26 mouse cellular contexts compared by ENCODE assay signal in the genomic region with DNA sequence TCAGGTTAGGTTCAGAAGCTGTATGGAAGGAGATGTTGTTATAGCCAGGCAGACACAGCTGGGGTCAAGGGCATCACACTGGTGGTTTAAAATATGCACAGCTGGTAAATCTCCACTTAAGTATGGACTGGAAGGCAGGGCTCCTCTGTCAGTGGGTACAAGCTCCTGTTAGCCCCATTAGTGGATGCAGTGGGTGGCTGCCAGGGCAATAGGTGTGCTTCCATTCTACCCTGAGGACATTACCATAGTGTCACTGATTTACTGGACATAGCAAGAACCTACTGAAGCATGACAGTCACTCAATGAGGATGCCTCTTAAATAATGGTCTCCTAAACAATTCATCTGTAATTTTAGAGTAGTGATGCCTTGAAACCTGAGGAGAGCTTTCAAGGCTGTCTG.
DNase-seq lines count a peak whose midpoint lies in the region; ATAC-seq lines count a peak whose summit lies in the region.
"Had no signal": no experiment of that assay in that cellular context is flagged by ENCODE, and none has a peak within 500 bp of the region (broad histone marks: within the 10 kb centered on the region; RNA-seq: fewer than 3 reads in every experiment).

No protein-coding gene starts in this region.

- no peak overlapping the region for H3K27ac ChIP-seq in kidney, embryonic 14.5 days (ENCODE audit: low read depth, low read length)
- H3K27ac ChIP-seq in kidney, embryonic 16.5 days (ENCODE audit: low read length) = no peak overlapping the region
- H3K27ac ChIP-seq: embryonic facial prominence, embryonic 12.5 days; embryonic facial prominence, embryonic 15.5 days; gastrocnemius, adult 2 months; heart, embryonic 15.5 days; hindbrain, embryonic 10.5 days; hindbrain, embryonic 13.5 days had no signal

- H3K9ac ChIP-seq in kidney, embryonic 14.5 days (ENCODE audit: low read depth, low read length) = no peak overlapping the region
- no peak overlapping the region for H3K9ac ChIP-seq in kidney, embryonic 16.5 days (replicated peaks; ENCODE audit: low read length)
- H3K9ac ChIP-seq: embryonic facial prominence, embryonic 12.5 days; embryonic facial prominence, embryonic 15.5 days; forebrain, postnatal 0 days; heart, embryonic 12.5 days; heart, embryonic 15.5 days; hindbrain, embryonic 13.5 days had no signal

- H3K4me3 ChIP-seq in kidney, embryonic 14.5 days (ENCODE audit: low read length) = no peak overlapping the region
- H3K4me3 ChIP-seq in kidney, embryonic 16.5 days (ENCODE audit: low read length) = no peak overlapping the region
- H3K4me3 ChIP-seq: embryonic facial prominence, embryonic 12.5 days; embryonic facial prominence, embryonic 15.5 days; gastrocnemius, adult 2 months; heart, embryonic 12.5 days; heart, embryonic 15.5 days; hindbrain, embryonic 10.5 days; hindbrain, embryonic 13.5 days had no signal

- H3K9me3 ChIP-seq in kidney, embryonic 14.5 days (ENCODE audit: control insufficient read depth, low read length) = no peaks in the 10 kb centered on the region
- H3K9me3 ChIP-seq in kidney, embryonic 16.5 days (ENCODE audit: low read length) = no peaks in the 10 kb centered on the region
- H3K9me3 ChIP-seq: embryonic facial prominence, embryonic 12.5 days; embryonic facial prominence, embryonic 15.5 days; heart, embryonic 12.5 days; heart, embryonic 15.5 days; hindbrain, embryonic 10.5 days; hindbrain, embryonic 13.5 days had no signal

- peak; percentile 26 to 56 for DNase-seq in kidney, adult 8-10 months
- DNase-seq in kidney, postnatal 25 days = peak; percentile 21 to 59
- DNase-seq in yolk sac, embryonic 10.5 days (ENCODE audit: low spot score) = no peak
- DNase-seq: adrenal gland, adult 8-10 months; adrenal gland, postnatal 36 days; cerebellum, adult 18-20 months; cerebellum, adult 9-10 months; cerebellum, postnatal 14 days; forebrain, postnatal 0 days; gastrocnemius, adult 2 months; gastrocnemius, postnatal 14 days; heart, adult 18-20 months; heart, postnatal 10 days; heart, postnatal 36 days had no signal

- H3K36me3 ChIP-seq in kidney, embryonic 14.5 days (ENCODE audit: control insufficient read depth, insufficient read depth, low read length) = peaks cover 48% of the 10 kb centered on the region
- H3K36me3 ChIP-seq in kidney, embryonic 16.5 days (ENCODE audit: insufficient read depth, low read length) = peaks cover 30% of the 10 kb centered on the region

- no peaks in the 10 kb centered on the region for H3K4me1 ChIP-seq in kidney, embryonic 14.5 days (ENCODE audit: control insufficient read depth, insufficient read depth, low read length)
- H3K4me1 ChIP-seq in kidney, embryonic 16.5 days (ENCODE audit: insufficient read depth, low read length) = peaks cover 7% of the 10 kb centered on the region; the same call in 1 of the 2 replicates
- H3K4me1 ChIP-seq: embryonic facial prominence, embryonic 12.5 days; embryonic facial prominence, embryonic 15.5 days; heart, embryonic 15.5 days; hindbrain, embryonic 10.5 days had no signal

- no peak overlapping the region for H3K4me2 ChIP-seq in kidney, embryonic 14.5 days (replicated peaks; ENCODE audit: low read depth, low read length)
- no peak overlapping the region for H3K4me2 ChIP-seq in kidney, embryonic 16.5 days (replicated peaks; ENCODE audit: low read depth, low read length)
- H3K4me2 ChIP-seq: embryonic facial prominence, embryonic 12.5 days; embryonic facial prominence, embryonic 15.5 days; heart, embryonic 12.5 days; heart, embryonic 15.5 days; hindbrain, embryonic 13.5 days had no signal

- H3K27me3 ChIP-seq in kidney, embryonic 14.5 days (ENCODE audit: control insufficient read depth, insufficient read depth, low read length) = no peaks in the 10 kb centered on the region
- H3K27me3 ChIP-seq in kidney, embryonic 16.5 days (ENCODE audit: insufficient read depth, low read length) = no peaks in the 10 kb centered on the region
- H3K27me3 ChIP-seq: embryonic facial prominence, embryonic 12.5 days; embryonic facial prominence, embryonic 15.5 days; heart, embryonic 12.5 days; heart, embryonic 15.5 days; hindbrain, embryonic 13.5 days had no signal

- ATAC-seq in kidney, embryonic 14.5 days (ENCODE audit: low FRiP score, low TSS enrichment) = no peak
- ATAC-seq in kidney, embryonic 16.5 days (ENCODE audit: low FRiP score, low TSS enrichment) = peak; percentile 72; the same call in 1 of the 2 replicates
- ATAC-seq in granulocyte monocyte progenitor cell, adult 5-6 weeks (replicated peaks; ENCODE audit: poor library complexity, severe bottlenecking) = no peak
- ATAC-seq: CD4-positive, CD25-positive, alpha-beta regulatory T cell, adult 4 months; forebrain, embryonic 14.5 days; forebrain, postnatal 0 days; hindbrain, embryonic 16.5 days had no signal
